In genomic region chr13:9689366-9689765, GRCm38 (mm10) we compare ENCODE assay signal across 28 mouse cellular contexts.
"Had no signal": no experiment of that assay in that cellular context is flagged by ENCODE, and none has a peak within 500 bp of the region (broad histone marks: within the 10 kb centered on the region; RNA-seq: fewer than 3 reads in every experiment).

No protein-coding gene starts in this region.

- H3K9ac ChIP-seq: embryonic facial prominence, embryonic 12.5 days; embryonic facial prominence, embryonic 13.5 days; embryonic facial prominence, embryonic 15.5 days; forebrain, embryonic 12.5 days; forebrain, embryonic 13.5 days; forebrain, embryonic 15.5 days; forebrain, postnatal 0 days had no signal

- H3K4me1 ChIP-seq: embryonic facial prominence, embryonic 10.5 days; embryonic facial prominence, embryonic 12.5 days; embryonic facial prominence, embryonic 13.5 days; embryonic facial prominence, embryonic 15.5 days; forebrain, embryonic 10.5 days; forebrain, embryonic 12.5 days; forebrain, embryonic 13.5 days; forebrain, embryonic 15.5 days had no signal

- H3K27me3 ChIP-seq: embryonic facial prominence, embryonic 12.5 days; embryonic facial prominence, embryonic 13.5 days; embryonic facial prominence, embryonic 15.5 days; forebrain, embryonic 12.5 days; forebrain, embryonic 13.5 days; forebrain, embryonic 15.5 days had no signal

- H3K9me3 ChIP-seq: embryonic facial prominence, embryonic 10.5 days; embryonic facial prominence, embryonic 12.5 days; embryonic facial prominence, embryonic 13.5 days; embryonic facial prominence, embryonic 15.5 days; forebrain, embryonic 10.5 days; forebrain, embryonic 12.5 days; forebrain, embryonic 13.5 days; forebrain, embryonic 15.5 days had no signal

- H3K4me2 ChIP-seq: embryonic facial prominence, embryonic 12.5 days; embryonic facial prominence, embryonic 13.5 days; embryonic facial prominence, embryonic 15.5 days; forebrain, embryonic 12.5 days; forebrain, embryonic 13.5 days; forebrain, embryonic 15.5 days had no signal

- H3K27ac ChIP-seq: embryonic facial prominence, embryonic 10.5 days; embryonic facial prominence, embryonic 12.5 days; embryonic facial prominence, embryonic 13.5 days; embryonic facial prominence, embryonic 15.5 days; forebrain, embryonic 10.5 days; forebrain, embryonic 12.5 days; forebrain, embryonic 13.5 days; forebrain, embryonic 15.5 days; gastrocnemius, adult 2 months; heart, adult 2 months had no signal

- DNase-seq: cerebellum, adult 2 months; cerebellum, adult 8-10 months; cerebellum, adult 9-10 months; cerebellum, adult 9-11 months; cerebellum, postnatal 10 days; cerebellum, postnatal 14 days; cerebellum, postnatal 25 days; cerebellum, postnatal 36 days; embryo, embryonic 11 days; forebrain, postnatal 0 days; gastrocnemius, adult 2 months; gastrocnemius, postnatal 10 days; gastrocnemius, postnatal 14 days; gastrocnemius, postnatal 25 days; gastrocnemius, postnatal 36 days; heart, adult 18-20 months; heart, adult 2 months had no signal

- H3K4me3 ChIP-seq: embryonic facial prominence, embryonic 10.5 days; embryonic facial prominence, embryonic 12.5 days; embryonic facial prominence, embryonic 13.5 days; embryonic facial prominence, embryonic 15.5 days; erythroblast, embryonic 14.5 days; forebrain, embryonic 10.5 days; forebrain, embryonic 12.5 days; forebrain, embryonic 13.5 days; forebrain, embryonic 15.5 days; gastrocnemius, adult 2 months; heart, adult 2 months had no signal

- ATAC-seq: forebrain, embryonic 13.5 days; forebrain, embryonic 14.5 days; forebrain, embryonic 15.5 days; forebrain, embryonic 16.5 days; forebrain, postnatal 0 days had no signal
